Mouse (Mus musculus) layer of hippocampus, postnatal 36 days (tissue): Measurements from ENCODE around the gene Map7d3. TPM values are rescaled to one million over a fixed set of nuclear protein-coding genes. Genes with fewer than 3 reads are reported as not detected.

Source experiments
- DNase-seq, 2 experiments: peaks; one replicate each; pipeline ENCODE4 v3.0.0; 2022
- total RNA-seq, 2 experiments: library from RNA; stranded (reverse); gene quantifications; 2 replicates each; pipeline ENCODE4 v1.2.3; 2021

Map7d3 gene
- total RNA-seq = not detected

- no peak for DNase-seq
Observed at GRCm38 (mm10) chrX:56821765-56822603, at the start of gene Map7d3. Map7d3 (minus strand) TSS chrX:56822326.

DNA sequence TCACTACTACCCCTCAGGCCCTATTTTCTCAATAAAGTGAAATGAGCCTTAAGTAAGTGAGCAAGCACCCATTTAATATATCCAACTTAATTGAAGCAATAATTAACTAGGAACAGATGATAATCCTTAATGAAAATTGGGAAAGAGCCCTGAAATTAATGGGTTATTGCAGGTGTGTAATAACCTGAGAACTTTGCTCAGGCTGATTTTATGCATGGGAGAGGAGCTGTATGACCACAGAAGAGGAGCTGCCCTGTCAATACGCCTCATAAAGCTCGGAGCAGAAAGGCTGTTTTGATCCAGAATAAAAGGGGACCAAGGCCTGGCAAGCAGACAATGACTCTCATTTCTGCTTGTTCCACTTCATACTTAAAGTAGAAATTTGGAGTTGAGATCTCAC lies 47.7 kb upstream of the Map7d3 start, which contains the start of gene Adgrg4:
TSS of gene Adgrg4 (plus strand) at position 301 of the 400 bp plus-strand sequence.
- DNase-seq = no peak

- no peak for DNase-seq
Observed at GRCm38 (mm10) chrX:56841255-56841654, 19.1 kb upstream of the Map7d3 start.

- peak in 1 of 2 experiments; percentile 9 for DNase-seq
Observed at GRCm38 (mm10) chrX:56839369-56839768, 17.2 kb upstream of the Map7d3 start.

DNA sequence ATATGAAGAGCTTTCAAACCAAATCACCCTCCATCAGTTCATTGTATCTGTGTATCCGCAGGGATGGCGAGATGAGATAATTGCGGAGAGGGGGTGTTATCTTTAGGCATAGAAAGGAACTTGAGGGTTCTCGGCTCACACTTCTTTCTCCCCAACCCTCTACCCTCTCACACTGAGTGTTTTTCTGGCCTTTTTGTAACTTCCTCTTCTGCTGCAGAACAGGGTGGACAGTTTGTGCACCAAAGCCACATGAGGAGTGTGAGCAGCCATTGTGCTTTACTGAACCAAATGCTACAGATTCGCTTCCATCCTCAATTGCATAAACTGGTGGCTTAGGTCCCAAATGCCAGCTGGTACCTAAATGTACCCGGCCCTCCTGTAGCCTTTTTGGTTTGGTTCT lies 13.7 kb upstream of the Map7d3 start:
- no peak for DNase-seq

- no peak for DNase-seq
Observed at GRCm38 (mm10) chrX:56827492-56827891, 5.4 kb upstream of the Map7d3 start.

- DNase-seq = peak; percentile 37
Observed at GRCm38 (mm10) chrX:56791268-56791667, 30.9 kb downstream of the Map7d3 start.

GRCm38 (mm10) chrX:56790591-56790990 lies 31.5 kb downstream of the Map7d3 start:
- no peak for DNase-seq

- DNase-seq = no peak
Observed at GRCm38 (mm10) chrX:56787486-56787885, 34.6 kb downstream of the Map7d3 start.

- DNase-seq = no peak
Observed at GRCm38 (mm10) chrX:56786281-56787061, 35.7 kb downstream of the Map7d3 start.

- no peak for DNase-seq
Observed at GRCm38 (mm10) chrX:56773329-56773728, 48.8 kb downstream of the Map7d3 start.

DNA sequence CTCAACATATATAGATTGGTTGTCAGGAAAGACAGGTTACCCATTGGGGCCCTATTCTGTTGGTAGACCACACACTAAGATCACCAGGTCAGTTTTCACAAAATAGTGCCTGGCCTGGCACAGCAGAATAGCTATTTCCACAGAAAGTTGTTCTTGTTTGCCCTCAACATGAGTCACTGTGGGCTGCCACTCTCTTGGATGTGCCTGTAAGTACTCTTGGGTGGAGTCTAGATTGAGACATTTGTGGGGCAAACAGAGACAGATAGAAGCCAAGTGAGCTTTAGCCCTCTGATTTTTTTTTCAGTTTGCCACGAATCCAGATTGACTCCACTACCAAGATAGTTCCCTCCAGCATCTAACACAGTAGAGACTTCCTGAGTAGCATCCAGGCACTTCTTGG lies 50.4 kb downstream of the Map7d3 start:
- no peak for DNase-seq

DNA sequence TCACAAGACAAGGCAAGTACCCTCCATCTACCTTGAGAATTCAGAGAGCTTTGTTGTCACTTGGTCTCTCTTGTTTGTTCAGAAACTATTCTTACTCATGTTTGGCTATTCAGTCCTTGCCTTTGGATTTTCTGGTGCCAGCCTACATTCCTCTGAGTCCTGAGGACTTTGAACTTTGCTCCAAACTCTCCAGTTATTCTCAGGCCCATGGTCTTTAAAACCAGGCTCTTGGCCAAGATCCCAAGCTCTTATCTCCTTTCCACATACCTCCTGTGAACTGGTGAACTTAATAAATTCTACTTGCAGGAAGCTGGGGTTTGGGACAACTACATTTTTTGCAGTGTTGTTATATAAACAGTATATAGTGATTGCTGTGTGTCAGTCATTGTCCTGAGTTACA lies 52.3 kb downstream of the Map7d3 start:
- DNase-seq = no peak

- no peak for DNase-seq
Observed at GRCm38 (mm10) chrX:56760257-56760760, 61.8 kb downstream of the Map7d3 start.

- DNase-seq = no peak
Observed at GRCm38 (mm10) chrX:56756352-56756751, 65.8 kb downstream of the Map7d3 start.

DNA sequence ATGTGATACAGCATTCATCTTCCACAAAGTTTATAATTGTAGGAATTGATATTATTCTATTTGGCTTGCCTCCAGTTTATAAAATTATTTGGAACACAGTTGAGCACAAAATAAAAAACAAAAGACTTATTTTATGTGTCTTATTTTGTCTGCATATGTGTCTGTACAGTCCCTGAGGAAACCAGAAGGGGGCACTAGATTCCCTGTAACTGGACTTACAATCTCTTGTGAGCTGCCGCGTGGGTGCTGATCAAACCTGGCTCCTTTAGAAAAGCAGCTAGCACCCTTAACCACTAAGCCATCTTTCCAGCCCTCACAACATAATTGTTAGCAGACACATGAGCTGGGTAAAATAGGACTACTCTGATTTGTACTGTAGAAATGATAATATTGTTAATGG lies 66.5 kb downstream of the Map7d3 start:
- no peak for DNase-seq

DNA sequence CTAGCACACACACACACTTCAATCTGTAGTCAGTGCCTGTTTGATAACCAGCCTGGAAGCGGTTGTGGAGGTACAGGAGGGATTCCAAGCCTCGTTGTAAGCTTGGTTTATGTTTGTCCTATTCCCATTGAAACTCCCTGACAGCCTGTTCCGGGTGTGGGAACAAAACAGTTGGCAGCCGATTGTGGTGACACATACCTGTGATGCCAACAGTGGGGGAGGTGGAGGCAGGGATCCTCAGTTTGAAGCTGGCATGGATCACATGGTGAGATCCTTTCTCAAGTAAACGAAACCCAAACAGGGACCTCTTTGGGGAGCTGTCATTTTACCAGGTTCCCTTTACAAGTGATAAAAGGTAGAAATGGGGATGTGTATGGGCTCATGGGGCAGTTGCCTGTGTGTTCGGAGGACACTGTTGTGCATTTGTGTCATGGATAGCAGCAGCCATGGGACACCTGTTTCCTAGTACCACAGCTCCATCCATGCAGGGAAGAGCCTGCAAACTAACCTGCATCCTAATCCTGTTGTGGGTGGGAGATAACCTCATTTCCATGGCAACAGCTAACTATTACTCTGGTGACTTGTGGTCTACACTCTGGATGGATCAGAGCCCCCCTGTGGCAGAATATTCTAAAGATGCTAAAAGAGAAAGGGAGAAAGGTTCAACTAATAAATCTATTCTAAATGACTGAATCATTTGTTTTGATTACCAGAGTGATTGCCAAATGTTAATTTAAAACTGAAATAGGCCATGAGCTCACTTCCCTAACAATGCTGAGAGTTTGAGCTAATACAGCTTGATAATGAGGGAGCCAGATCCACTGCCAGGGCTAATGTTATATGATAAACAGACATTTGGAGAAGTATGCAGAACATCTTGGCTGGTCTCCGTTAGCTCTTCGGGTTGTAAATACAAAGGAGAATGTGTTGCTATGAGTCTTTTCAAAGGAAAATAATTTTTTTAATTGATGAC lies 68.5 kb downstream of the Map7d3 start:
- peak; percentile 15 for DNase-seq

DNA sequence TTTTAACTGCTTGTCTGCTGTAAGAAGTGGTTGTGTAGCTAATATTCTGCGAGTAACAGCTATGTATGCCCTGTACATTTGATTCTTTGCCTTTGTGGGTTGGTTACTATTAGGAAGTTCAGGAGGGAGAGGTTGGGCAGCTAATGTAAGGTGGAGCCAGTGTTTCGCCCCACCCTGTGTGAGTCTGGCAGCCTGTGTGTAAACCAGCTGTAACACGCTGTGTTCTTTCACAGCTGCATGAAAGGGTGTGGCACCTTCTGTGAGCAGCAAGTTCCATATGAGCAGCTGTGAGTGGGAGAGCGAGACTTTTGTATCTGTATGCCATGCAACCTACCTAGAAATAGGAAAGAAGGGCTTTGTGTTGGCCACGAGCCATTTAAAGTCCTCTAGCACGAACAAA lies 70.0 kb downstream of the Map7d3 start:
- DNase-seq = no peak

DNA sequence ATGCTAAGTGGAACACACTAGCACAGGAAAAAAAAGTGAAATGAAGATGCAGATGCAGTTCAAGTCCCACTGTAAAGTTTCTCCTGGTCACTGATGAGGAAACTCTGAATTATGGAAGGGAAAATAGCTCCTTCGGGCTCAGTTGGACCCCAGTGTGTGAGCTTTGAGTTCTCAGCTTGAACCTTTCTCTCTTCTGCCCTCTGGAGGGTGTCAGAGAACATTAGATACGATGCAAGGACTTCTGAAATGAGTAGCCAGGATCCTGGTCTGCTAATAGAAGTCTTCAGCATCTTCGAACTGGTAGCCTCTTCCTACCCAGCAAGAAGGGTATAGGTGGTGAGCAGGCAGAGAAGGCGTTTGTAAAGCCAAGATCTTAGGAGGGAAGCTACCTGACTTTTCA lies 70.6 kb downstream of the Map7d3 start:
- DNase-seq = no peak
